Mouse (Mus musculus) macrophage (primary cell): ENCODE measurements around the gene A030005K14Rik. TPM values are rescaled to one million over a fixed set of nuclear protein-coding genes. Genes with fewer than 3 reads are reported as not detected.

Source experiments
- H3K27ac ChIP-seq: fragments of 350-480 bp; formaldehyde crosslinking; 2 replicates; pipeline ENCODE4 v1.9.0; 2021
- H3K36me3 ChIP-seq: fragments of 350-480 bp; formaldehyde crosslinking; 2 replicates; pipeline ENCODE4 v1.9.0; 2021; ENCODE audit errors: inconsistent target
- H3K4me3 ChIP-seq: fragments of 350-480 bp; formaldehyde crosslinking; 2 replicates; pipeline ENCODE4 v1.9.0; 2021; ENCODE audit errors: inconsistent target
- H3K79me2 ChIP-seq: fragments of 350-480 bp; formaldehyde crosslinking; 2 replicates; pipeline ENCODE4 v1.9.0; 2021; ENCODE audit errors: inconsistent target
- WGBS: methylation state at CpG from one replicate; pipeline ENCODE4 v1.1.7; 2026; ENCODE audit warnings: inconsistent platforms; ENCODE audit not compliant: missing documents; 5-methylcytosine and 5-hydroxymethylcytosine counted together
- polyA plus RNA-seq: library from polyadenylated mRNA; stranded (reverse); fragments of 250-400 nt; gene quantifications from 3 replicates; pipeline ENCODE4 v1.2.4, GENCODE M21; 2018; ENCODE audit warnings: inconsistent platforms

Gene A030005K14Rik
- polyA plus RNA-seq, 1 experiment from 2014 or later: not detected

DNA sequence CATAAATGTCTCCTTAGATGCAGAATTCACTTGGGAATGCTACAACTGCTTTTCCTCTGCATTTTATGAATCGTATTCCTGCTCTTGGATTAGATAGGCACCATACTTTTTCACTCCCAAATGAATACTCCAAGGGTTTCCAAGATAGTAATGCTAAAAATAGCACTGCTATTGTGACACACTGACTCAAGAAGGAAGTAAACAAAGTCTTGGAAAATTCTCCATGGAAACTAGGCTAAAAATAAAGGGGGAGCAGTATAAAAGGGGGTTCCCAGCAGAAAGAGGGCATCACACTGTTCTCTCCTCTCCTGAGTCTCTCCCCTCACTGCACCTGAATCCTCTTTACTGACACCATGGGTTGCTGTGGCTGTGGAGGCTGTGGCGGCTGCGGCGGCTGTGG lies 1.5 kb upstream of the A030005K14Rik start, which contains the start of gene Krtap28-13:
Krtap28-13 (plus strand) TSS at position 288 of the 400 bp plus-strand sequence.
- H3K4me3 ChIP-seq: no peak within 1 kb of the TSS
- H3K79me2 ChIP-seq: no peaks in the 10 kb centered on the region
- WGBS: 92% methylated on average over 4 of the region's 4 CpGs

DNA sequence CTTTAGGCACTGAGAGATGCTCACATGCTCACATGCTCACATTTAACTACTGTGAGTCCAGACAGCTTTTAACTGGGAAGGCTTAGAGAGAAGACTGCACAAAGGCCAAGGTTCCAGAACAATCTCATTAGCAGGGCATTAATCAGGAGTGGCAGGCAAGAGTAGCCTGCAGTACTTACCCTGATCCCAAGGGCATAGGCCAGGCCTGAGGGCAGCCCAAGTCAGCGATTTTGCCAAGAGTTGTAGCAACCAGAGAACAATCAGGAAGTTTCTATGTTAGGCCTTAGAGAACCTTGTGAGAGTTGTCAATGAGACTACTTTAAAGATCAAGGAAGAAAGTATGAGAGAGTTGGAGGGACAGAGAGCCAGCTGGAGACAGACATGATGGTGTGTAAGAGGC lies 697 bp downstream of the A030005K14Rik start:
- WGBS: 75% methylated on average over 1 of the region's 1 CpGs
- Histone ChIP-seq H3K27ac (no peak overlapping the region), H3K36me3 (no peaks in the 10 kb centered on the region), H3K4me3 (no peak overlapping the region), H3K79me2 (no peaks in the 10 kb centered on the region)

More for the DNA sequence above, 1.5 kb upstream of the A030005K14Rik start, which contains the start of gene Krtap28-13:
- Histone ChIP-seq H3K36me3 (no peaks in the 10 kb centered on the region), H3K27ac (no peak within 1 kb of the TSS)

DNA sequence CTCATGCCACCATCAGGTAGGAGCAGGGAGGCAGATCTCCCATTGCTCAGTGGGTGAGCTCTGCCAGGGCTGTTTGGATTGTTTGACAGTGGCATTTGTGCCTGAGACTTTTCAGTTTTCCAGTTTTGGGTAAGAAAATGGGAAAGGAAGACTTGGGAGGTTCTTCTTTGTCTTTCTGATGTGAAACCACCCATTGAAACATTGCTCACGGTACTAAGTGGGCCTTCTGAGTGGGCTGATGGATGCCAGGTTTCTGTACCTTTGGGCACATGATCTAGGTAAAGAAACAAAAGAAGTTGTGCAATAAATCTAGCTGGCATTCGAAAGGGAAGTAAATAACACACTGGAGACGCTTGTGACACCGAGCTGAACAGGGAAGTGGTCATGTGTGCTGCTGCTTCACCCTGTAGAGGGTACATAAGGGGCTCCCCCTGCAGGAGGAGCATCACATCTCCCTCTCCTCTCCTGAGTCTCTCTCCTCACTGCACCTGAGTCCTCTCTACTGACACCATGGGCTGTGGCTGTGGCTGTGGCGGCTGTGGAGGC lies 14.2 kb downstream of the A030005K14Rik start, which contains the start of gene Gm47969:
Gm47969 (plus strand) TSS at position 51 of the 546 bp plus-strand sequence.
- Histone ChIP-seq H3K4me3 (no peak within 1 kb of the TSS), H3K79me2 (no peaks in the 10 kb centered on the region)
- WGBS: 27% methylated on average over 5 of the region's 5 CpGs

GRCm38 (mm10) chr1:83042380-83042779 lies 16.8 kb downstream of the A030005K14Rik start, which contains the start of gene Krtap28-10:
Krtap28-10 (minus strand) TSS chr1:83042480.
- no peaks in the 10 kb centered on the region for H3K79me2 ChIP-seq
- H3K4me3 ChIP-seq: no peak within 1 kb of the TSS
- no peaks in the 10 kb centered on the region for H3K36me3 ChIP-seq
- 94% methylated on average over 2 of the region's 2 CpGs for WGBS
- H3K27ac ChIP-seq: no peak within 1 kb of the TSS

More for the DNA sequence above, 14.2 kb downstream of the A030005K14Rik start, which contains the start of gene Gm47969:
- H3K27ac ChIP-seq: no peak within 1 kb of the TSS
- no peaks in the 10 kb centered on the region for H3K36me3 ChIP-seq

GRCm38 (mm10) chr1:83039080-83039479 lies 20.1 kb downstream of the A030005K14Rik start:
- Histone ChIP-seq H3K79me2 (no peaks in the 10 kb centered on the region), H3K4me3 (no peak overlapping the region)
- WGBS: 73% methylated on average over 4 of the region's 4 CpGs

DNA sequence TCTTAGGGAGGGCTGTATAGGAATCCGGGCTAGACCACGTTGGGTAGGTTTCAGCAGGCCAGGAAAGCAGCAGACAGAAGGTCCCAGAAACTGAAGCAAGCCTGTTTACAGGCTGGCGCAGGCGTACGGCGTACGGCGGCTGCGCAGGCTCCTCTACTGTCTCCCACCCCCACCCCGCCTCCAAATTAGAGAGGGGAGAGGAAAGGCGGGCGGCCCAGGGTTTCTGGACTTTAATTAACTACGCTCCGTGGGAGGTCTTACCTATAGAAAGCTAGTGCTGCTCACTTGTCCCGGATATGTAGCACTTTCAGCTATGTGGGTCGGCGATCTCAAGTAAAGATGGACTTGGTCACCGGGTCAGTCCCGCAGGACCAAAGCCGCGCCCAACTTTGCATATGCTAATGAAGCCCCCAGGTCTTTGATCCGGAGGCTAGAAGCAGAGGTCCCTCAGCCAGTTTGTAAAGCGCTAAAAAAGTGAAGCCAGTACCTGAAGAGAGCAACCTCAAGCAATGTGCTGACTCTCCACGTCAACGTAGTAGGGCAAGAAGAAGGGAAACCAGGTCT lies 21.0 kb downstream of the A030005K14Rik start, which contains the start of gene Slc19a3:
Slc19a3 (minus strand) TSS at position 340 of the 564 bp plus-strand sequence.
- 1% methylated on average over 25 of the region's 25 CpGs for WGBS
- Histone ChIP-seq H3K4me3 (no peak within 1 kb of the TSS), H3K27ac (no peak within 1 kb of the TSS), H3K36me3 (no peaks in the 10 kb centered on the region), H3K79me2 (no peaks in the 10 kb centered on the region)

More at GRCm38 (mm10) chr1:83039080-83039479, 20.1 kb downstream of the A030005K14Rik start:
- Histone ChIP-seq H3K36me3 (no peaks in the 10 kb centered on the region), H3K27ac (no peak overlapping the region)

DNA sequence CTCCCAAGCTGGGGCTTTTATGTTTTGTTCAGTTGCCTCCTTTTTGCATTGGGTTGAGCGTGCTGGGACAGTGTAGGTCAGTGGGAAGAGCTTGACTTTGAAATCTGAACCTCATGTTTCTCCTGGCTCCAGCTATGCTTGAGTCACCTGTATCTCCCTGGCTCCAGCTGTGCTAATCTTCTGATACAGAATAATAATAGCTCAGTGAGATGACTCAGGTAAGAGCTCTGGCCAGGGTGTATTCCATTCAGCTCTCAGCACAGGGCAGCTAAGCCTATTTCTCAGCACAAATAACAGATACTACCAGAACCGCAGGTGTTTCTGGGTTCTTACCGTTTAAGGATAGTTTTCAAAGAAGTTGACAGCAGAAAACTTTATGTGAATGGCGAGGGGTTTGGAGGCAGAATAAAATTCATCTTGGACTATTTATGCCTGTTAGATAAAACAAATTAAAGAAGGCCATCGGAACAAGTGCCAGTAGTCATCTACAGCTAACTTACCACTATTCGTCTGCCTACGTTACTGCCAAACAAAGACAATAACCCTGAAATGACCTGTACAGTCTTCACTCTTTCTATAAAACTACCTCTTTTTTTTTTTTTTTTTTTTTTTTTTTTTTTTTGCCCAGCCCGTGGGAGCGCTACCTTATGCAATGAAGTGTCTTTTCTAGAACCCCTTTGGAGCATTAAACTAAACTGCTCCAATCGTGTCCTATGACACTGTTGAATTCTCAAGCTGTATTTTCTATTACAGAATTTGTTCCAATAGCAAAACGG lies 22.1 kb downstream of the A030005K14Rik start:
- Histone ChIP-seq H3K4me3 (no peak overlapping the region), H3K36me3 (no peaks in the 10 kb centered on the region), H3K27ac (no peak overlapping the region), H3K79me2 (no peaks in the 10 kb centered on the region)
- WGBS: 89% methylated on average over 10 of the region's 11 CpGs

- WGBS: 80% methylated on average over 5 of the region's 5 CpGs
- no peak overlapping the region for H3K4me3 ChIP-seq
- H3K36me3 ChIP-seq: no peaks in the 10 kb centered on the region
- H3K79me2 ChIP-seq: no peaks in the 10 kb centered on the region
- no peak overlapping the region for H3K27ac ChIP-seq
Measured at GRCm38 (mm10) chr1:83034509-83034908, 24.7 kb downstream of the A030005K14Rik start.

GRCm38 (mm10) chr1:83032508-83032907 lies 26.7 kb downstream of the A030005K14Rik start:
- Histone ChIP-seq H3K79me2 (no peaks in the 10 kb centered on the region), H3K36me3 (no peaks in the 10 kb centered on the region), H3K27ac (no peak overlapping the region), H3K4me3 (no peak overlapping the region)
- 87% methylated on average over 6 of the region's 6 CpGs for WGBS

DNA sequence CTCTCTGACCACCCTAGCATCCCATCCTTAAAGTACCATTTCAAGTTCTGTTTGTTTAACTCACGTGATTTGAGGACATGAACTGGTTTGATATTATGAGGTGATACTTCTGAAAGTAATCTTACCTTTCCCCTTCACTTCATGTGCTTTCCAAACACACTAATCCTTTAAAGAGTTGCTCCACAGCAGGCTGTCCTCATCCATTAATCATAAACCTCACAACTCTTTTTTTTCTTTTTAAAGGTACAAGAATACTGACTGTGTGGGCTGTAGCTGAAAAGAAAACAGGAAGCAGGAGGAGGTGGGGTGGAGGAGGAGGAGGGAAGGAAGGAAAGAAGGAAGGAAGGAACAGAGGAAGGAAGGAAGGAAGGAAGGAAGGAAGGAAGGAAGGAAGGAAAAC lies 27.2 kb downstream of the A030005K14Rik start:
- H3K4me3 ChIP-seq: no peak overlapping the region
- 88% methylated on average over 1 of the region's 1 CpGs for WGBS
- H3K36me3 ChIP-seq: no peaks in the 10 kb centered on the region
- H3K27ac ChIP-seq: no peak overlapping the region
- no peaks in the 10 kb centered on the region for H3K79me2 ChIP-seq

- H3K27ac ChIP-seq: no peak overlapping the region
- WGBS: 50% methylated on average over 1 of the region's 1 CpGs
Measured at GRCm38 (mm10) chr1:83016556-83016955, 42.6 kb downstream of the A030005K14Rik start.

GRCm38 (mm10) chr1:83015329-83015879 lies 43.8 kb downstream of the A030005K14Rik start:
- 91% methylated on average over 10 of the region's 10 CpGs for WGBS
- Histone ChIP-seq H3K79me2 (no peaks in the 10 kb centered on the region), H3K36me3 (no peaks in the 10 kb centered on the region), H3K4me3 (no peak overlapping the region), H3K27ac (no peak overlapping the region)

More at GRCm38 (mm10) chr1:83016556-83016955, 42.6 kb downstream of the A030005K14Rik start:
- no peaks in the 10 kb centered on the region for H3K79me2 ChIP-seq
- H3K4me3 ChIP-seq: no peak overlapping the region
- no peaks in the 10 kb centered on the region for H3K36me3 ChIP-seq

- no peaks in the 10 kb centered on the region for H3K79me2 ChIP-seq
- H3K27ac ChIP-seq: no peak overlapping the region
- 96% methylated on average over 3 of the region's 3 CpGs for WGBS
- H3K36me3 ChIP-seq: no peaks in the 10 kb centered on the region
- H3K4me3 ChIP-seq: no peak overlapping the region
Measured at GRCm38 (mm10) chr1:83014477-83014876, 44.7 kb downstream of the A030005K14Rik start.
